Mouse (Mus musculus): Measurements from ENCODE around the gene Veph1. TPM values are rescaled to one million over a fixed set of nuclear protein-coding genes. Genes with fewer than 3 reads are reported as not detected.

The Veph1 gene
- total RNA-seq, 2 experiments from 2014 or later: 0.15 to 0.20 TPM

- no peak for DNase-seq (ENCODE audit: low spot score in 2 of 2)
- intact Hi-C loops (cut with DNase I): no loop called here
Observed at GRCm38 (mm10) chr3:66131264-66131950, 165.2 kb downstream of the Veph1 start.

DNA sequence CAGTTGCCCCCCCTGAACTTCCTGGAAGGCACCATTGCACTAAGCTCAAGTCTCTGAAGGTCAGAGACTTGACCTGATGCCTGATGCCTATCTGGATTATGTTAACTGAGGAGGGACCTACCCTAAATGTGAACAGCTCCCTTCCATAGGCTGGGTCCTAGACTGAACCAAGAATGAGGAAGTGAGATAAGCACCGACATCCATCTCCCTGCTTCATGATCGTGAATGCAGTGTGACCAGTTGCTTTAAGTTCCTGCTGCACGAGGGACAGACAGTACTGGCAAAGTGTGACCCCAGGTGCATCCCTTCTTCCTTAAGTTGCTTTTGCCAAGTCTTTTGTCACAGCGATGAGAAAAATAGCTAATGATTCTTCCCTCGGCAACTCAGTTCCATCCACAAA, 166.9 kb downstream of the Veph1 start:
- DNase-seq (ENCODE audit: low spot score in 2 of 2): no peak
- intact Hi-C loops (cut with DNase I): no loop called here

DNA sequence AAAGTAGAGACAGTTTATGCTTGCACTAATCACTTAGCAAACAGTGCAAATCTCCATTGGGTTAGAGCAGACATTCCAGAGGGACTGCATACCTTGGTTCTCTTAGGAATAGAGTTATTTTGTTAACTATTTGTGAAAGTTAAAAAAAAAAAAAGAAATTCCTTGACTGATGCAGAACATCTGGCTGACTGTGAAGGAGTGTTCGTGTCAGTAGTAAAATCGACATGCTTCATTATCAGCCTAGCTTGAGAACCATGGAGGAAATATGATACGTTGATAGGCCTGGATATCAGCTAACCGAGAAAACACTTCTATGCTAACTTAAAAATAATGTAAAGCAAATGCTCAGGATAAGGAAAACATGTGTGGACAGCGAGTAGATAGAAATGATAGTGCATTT, 191.1 kb downstream of the Veph1 start:
- intact Hi-C loops (cut with DNase I): no loop called here
- DNase-seq (ENCODE audit: low spot score in 2 of 2): no peak

DNA sequence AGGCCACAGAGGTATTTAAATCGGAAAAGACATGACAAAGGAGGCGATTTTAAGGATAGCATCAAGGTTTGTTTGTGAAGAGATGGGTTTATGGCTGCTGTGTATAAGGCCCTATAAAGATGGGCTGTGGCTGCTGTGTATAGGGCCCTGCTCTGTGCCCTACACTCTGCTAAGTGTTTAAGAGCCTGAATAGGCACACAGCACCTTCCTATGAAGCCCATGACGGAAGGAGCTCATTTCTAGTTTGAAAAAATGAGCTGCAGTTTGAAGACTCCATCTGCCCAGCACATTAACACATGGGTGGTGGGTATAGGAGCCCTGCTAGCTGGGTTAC, 194.1 kb downstream of the Veph1 start:
- DNase-seq (ENCODE audit: low spot score in 2 of 2): no peak
- intact Hi-C loops (cut with DNase I): no loop called here

- no peak for DNase-seq (ENCODE audit: low spot score in 2 of 2)
- intact Hi-C loops (cut with DNase I): no loop called here
Observed at GRCm38 (mm10) chr3:66101809-66102598, 194.6 kb downstream of the Veph1 start.

GRCm38 (mm10) chr3:66101074-66101473, 195.6 kb downstream of the Veph1 start:
- no peak for DNase-seq (ENCODE audit: low spot score in 2 of 2)
- intact Hi-C loops (cut with DNase I): no loop called here

GRCm38 (mm10) chr3:66091746-66092145, 204.9 kb downstream of the Veph1 start:
- intact Hi-C loops (cut with DNase I): no loop called here
- no peak for DNase-seq (ENCODE audit: low spot score in 2 of 2)

DNA sequence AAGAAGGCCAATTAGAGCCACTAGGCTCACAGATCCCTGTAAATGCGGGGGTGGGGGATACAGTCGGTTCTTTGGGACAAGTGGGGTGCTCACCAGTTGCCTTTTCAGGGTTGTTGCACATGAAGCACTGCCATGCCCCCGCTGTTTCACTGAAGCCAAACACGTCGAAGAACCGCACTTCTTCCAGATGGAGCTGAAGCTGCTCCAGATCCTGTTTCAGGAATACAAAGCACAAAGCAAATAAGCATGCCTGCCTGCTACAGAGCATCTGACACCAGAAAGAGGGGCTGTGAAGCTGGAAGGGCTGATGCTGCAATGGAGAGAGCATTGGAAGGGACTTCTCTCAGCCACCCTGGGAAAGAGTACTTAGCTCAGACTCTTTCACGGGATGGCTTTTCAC, 209.0 kb downstream of the Veph1 start:
- intact Hi-C loops (cut with DNase I): no loop called here
- DNase-seq (ENCODE audit: low spot score in 2 of 2): peak in 1 of 2 experiments; percentile 16

GRCm38 (mm10) chr3:66083856-66084255, 212.8 kb downstream of the Veph1 start:
- intact Hi-C loops (cut with DNase I): no loop called here
- DNase-seq (ENCODE audit: low spot score in 2 of 2): no peak

- DNase-seq (ENCODE audit: low spot score in 2 of 2): no peak
- intact Hi-C loops (cut with DNase I): no loop called here
Observed at GRCm38 (mm10) chr3:66083407-66083806, 213.2 kb downstream of the Veph1 start.

GRCm38 (mm10) chr3:66082975-66083374, 213.7 kb downstream of the Veph1 start:
- peak in 1 of 2 experiments; percentile 11 for DNase-seq (ENCODE audit: low spot score in 2 of 2)
- intact Hi-C loops (cut with DNase I): no loop called here

DNA sequence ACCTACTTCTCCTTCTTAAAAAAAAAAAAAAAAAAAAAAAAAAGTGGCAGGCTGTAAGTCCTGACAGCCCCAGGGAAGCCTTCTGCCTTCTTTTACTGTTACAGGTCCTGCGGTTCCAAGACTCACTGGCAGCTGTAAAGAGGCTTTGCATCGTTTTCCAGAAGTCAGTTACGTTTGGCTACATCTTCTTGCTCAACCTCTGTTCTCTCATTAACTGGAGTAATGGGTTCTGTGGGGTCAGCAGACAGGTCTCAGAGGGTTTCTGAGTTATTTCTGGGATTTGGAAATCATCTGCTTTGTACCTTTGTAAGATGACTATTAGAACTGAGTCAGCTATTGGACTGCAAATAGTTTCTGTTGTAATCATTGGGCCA, 215.3 kb downstream of the Veph1 start:
- intact Hi-C loops (cut with DNase I): no loop called here
- no peak for DNase-seq (ENCODE audit: low spot score in 2 of 2)

DNA sequence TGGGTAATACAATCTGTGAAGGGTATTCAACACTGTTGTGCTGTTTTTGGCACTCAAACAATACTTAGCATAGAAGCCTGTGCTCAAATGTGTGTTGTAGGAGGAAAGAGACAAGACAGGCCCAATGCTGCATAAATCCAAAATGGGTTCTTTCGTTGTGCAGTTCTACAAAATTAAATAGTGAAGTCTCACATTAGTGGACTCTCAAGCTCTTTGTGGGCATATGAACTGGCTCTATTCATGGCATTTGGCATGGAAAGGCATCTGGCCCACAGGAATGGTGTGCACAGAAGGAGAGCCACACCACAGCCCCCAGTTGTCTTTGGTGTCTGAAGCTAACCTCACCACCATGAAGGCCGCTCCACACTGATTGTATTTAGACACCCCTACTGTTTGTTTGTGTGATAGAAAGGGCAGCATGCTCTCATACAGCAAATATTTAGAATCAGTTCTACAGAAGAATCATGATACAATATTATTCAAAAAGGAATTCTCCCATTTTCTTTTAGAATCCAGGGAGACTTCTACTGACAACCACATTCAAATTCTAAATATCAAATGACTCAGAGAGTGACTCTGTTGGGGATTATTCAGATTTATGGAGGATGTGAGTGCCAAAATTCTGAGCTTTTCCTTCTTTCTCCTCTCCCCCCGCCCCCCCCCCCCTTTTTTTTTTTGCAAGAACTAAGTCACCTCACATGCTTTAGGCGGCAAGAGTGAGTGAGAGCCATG, 215.8 kb downstream of the Veph1 start:
- intact Hi-C loops (cut with DNase I): no loop called here
- peak in 1 of 2 experiments; percentile 13 for DNase-seq (ENCODE audit: low spot score in 2 of 2)

DNA sequence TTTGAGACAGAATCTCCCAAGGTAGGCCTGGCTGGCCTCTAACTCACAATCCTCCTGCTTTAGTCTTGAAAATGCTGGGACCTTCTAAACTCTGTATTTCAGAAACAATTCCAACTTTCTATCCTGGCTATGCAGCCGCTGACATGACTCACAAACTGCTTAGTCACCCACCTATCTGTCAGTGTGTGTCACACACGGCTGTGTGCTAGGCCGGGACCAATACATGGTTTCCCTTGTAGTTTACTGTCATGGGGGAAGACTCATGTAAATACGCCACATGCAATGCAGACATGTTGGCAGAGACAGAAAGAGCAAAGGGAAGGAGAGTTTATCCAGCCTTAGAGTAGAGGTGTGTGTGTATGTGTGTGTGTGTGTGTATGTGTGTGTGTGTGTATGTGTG, 216.8 kb downstream of the Veph1 start:
- intact Hi-C loops (cut with DNase I): no loop called here
- DNase-seq (ENCODE audit: low spot score in 2 of 2): no peak

GRCm38 (mm10) chr3:66078898-66079537, 217.6 kb downstream of the Veph1 start:
- intact Hi-C loops (cut with DNase I): no loop called here
- no peak for DNase-seq (ENCODE audit: low spot score in 2 of 2)

- no peak for DNase-seq (ENCODE audit: low spot score in 2 of 2)
- intact Hi-C loops (cut with DNase I): no loop called here
Observed at GRCm38 (mm10) chr3:66078026-66078721, 218.5 kb downstream of the Veph1 start.

- DNase-seq (ENCODE audit: low spot score in 2 of 2): no peak
- intact Hi-C loops (cut with DNase I): no loop called here
Observed at GRCm38 (mm10) chr3:66070274-66070673, 226.4 kb downstream of the Veph1 start.

GRCm38 (mm10) chr3:66063881-66064280, 232.8 kb downstream of the Veph1 start:
- intact Hi-C loops (cut with DNase I): no loop called here
- no peak for DNase-seq (ENCODE audit: low spot score in 2 of 2)

DNA sequence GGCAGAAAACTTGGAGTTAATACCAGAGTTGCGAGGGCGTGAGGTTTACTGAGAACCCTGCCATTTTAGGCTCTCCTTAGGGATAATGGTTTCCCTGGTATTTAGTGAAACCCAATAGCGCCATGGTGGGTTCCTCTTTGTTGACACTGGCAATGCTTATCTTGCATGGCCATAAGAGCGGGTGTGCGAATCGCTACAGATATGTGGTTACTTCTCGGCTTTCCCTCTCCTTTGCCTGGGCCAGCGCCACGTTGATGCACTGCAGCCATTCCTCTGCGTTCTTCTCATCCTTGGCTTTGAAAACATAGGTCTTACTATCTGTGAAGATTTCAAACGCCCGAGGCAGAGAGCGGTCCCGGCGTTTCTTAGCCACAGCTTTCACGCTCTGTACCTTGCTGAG, 239.7 kb downstream of the Veph1 start:
- intact Hi-C loops (cut with DNase I): no loop called here

DNA sequence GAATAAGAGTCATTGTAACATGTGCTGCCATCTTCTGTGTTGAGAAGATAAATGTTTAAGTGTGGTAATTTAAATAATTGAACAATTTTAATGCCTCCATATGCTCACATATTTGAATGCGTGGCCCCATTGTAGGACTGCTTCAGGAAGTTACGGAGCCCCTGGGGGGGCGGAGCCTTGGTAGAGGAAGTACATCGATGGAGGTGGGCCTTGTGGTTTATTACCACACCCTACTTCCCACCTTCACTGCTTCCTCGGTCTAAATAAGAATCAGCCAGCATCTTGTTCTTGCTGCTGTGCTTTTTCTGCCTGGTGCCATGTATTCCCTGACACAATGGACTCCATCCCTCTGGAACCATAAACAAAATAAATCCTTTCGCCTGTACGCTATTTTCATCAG, 241.0 kb downstream of the Veph1 start:
- intact Hi-C loops (cut with DNase I): no loop called here
- DNase-seq (ENCODE audit: low spot score in 2 of 2): no peak

More for the DNA sequence above, 239.7 kb downstream of the Veph1 start:
- no peak for DNase-seq (ENCODE audit: low spot score in 2 of 2)
